In the genomic region with DNA sequence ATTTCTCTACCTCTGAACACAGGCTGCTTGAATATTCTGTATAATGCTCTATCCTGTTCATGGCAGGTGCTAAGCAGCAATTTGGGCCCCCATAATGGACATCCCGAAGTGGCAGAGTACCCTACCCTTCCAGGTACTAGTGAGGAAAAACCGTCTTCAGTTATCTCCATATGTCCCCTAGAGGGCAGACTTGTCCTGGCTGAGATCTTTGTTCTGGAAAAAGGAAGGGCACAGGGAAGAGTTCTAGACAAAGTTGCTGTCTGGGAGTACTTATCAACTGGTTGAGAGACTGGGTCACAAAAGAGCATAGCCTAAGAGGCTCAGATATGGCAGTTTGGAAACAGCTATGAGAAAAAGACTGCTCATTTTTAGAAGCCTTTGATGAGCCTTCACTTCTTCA, we compare ENCODE assay signal across 9 mouse cellular contexts.
A peak's percentile ranks its signal among the peaks of the same experiment; 100 is the strongest.
DNase-seq lines count a peak whose midpoint lies in the region; ATAC-seq and TF ChIP-seq lines count a peak whose summit lies in the region.
"Had no signal": no experiment of that assay in that cellular context is flagged by ENCODE, and none has a peak within 500 bp of the region (broad histone marks: within the 10 kb centered on the region; RNA-seq: fewer than 3 reads in every experiment).

No protein-coding gene starts in this region.

- peak; percentile 76 for TF ChIP-seq CTCF in heart, adult 2 months (IDR thresholded peaks at IDR 0.05)

- TF ChIP-seq POLR2A in heart, adult 2 months (IDR thresholded peaks at IDR 0.05; ENCODE audit: insufficient read depth, low read depth, low read length), result no peak

- no peak overlapping the region for H3K4me3 ChIP-seq in heart, adult 2 months
- H3K4me3 ChIP-seq: heart, embryonic 13.5 days had no signal

- no peak overlapping the region for H3K9ac ChIP-seq in heart, adult 2 months (ENCODE audit: low read depth, low read length)
- H3K9ac ChIP-seq: heart, embryonic 13.5 days had no signal

- H3K27ac ChIP-seq in heart, adult 2 months, result no peak overlapping the region
- H3K27ac ChIP-seq: heart, embryonic 13.5 days had no signal

- no peak for DNase-seq in heart, adult 2 months
- DNase-seq in heart, postnatal 25 days (ENCODE audit: low spot score), result no peak
- peak; percentile 49 for DNase-seq in 3T3-L1 (ENCODE audit: low read depth, low spot score)
- DNase-seq in adipocyte (ENCODE audit: low spot score), result peak; percentile 32
- peak; percentile 52 for DNase-seq in heart, postnatal 4 days
- peak; percentile 14 for DNase-seq in lung, postnatal 25 days (ENCODE audit: low spot score)

- intact Hi-C loops in heart, adult 2 months (cut with DNase I), result loop anchor here (1.0 to 10.0 kb wide), 3 partner anchors 145 to 378 kb away; no protein-coding TSS in a partner anchor
- intact Hi-C loops in heart, postnatal 25 days (cut with DNase I), result loop anchor here (1.0 to 5.0 kb wide), 3 partner anchors 147 to 378 kb away; no protein-coding TSS in a partner anchor

- H3K36me3 ChIP-seq in heart, adult 2 months (ENCODE audit: control insufficient read depth, insufficient read depth, low read length), result no peaks in the 10 kb centered on the region
- H3K36me3 ChIP-seq: heart, embryonic 13.5 days had no signal

- no peak for ATAC-seq in erythroid progenitor cell, adult 5-6 weeks (replicated peaks; ENCODE audit: low FRiP score, poor library complexity, severe bottlenecking)
- no peak for ATAC-seq in megakaryocyte-erythroid progenitor cell, adult 5-6 weeks (replicated peaks; ENCODE audit: low FRiP score, low TSS enrichment, poor library complexity, severe bottlenecking)

- H3K27me3 ChIP-seq in heart, adult 2 months (ENCODE audit: control insufficient read depth, insufficient read depth, low read length), result no peaks in the 10 kb centered on the region

- no peaks in the 10 kb centered on the region for H3K4me1 ChIP-seq in heart, adult 2 months (ENCODE audit: control insufficient read depth, insufficient read depth, low read length)

- H3K79me2 ChIP-seq in heart, adult 2 months (replicated peaks; ENCODE audit: control insufficient read depth, insufficient read depth, low read length), result no peaks in the 10 kb centered on the region

- no peak for TF ChIP-seq EP300 in heart, adult 2 months (IDR thresholded peaks at IDR 0.05; ENCODE audit: insufficient read depth, low read depth, low read length)

- 23% methylated on average over 2 of the region's 2 CpGs for WGBS in heart, adult 2 months

Comparison
In these comparisons a context has a peak if more than half of its experiments do, and no peak if none do; other contexts are left out.
1. DNase-seq: peak in 3T3-L1 (single experiment), adipocyte (single experiment), heart, postnatal 4 days (single experiment) and lung, postnatal 25 days (single experiment); none in heart, adult 2 months (0 of 2) and heart, postnatal 25 days (single experiment).